Mouse (Mus musculus) ovary, adult 18-20 months (tissue): ENCODE data around the gene Col27a1.

ENCODE experiments used
- DNase-seq: peaks from one replicate; pipeline ENCODE4 v3.0.0; 2022; ENCODE audit warnings: low spot score, mixed read lengths

Col27a1 gene

DNA sequence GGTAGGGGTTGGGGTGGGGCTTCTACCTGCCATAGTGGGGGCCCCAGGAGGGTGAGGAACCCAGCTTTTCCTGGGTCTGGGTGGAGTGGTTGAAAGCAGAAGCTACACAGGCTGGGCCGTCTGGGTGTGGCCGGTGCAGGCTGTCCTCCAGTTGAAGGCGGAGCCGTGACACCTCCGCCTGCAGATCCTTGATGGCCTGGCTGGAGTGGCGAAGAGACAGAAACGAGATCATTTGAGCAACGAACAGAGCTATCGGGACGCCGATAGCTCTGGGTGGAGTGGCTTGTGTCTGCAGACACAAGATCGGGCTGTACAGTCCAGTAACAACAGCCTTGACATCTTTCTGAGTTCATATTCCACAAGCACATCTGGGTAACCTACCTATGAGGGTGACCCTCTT, 160.5 kb downstream of the Col27a1 start:
- DNase-seq = no peak

DNA sequence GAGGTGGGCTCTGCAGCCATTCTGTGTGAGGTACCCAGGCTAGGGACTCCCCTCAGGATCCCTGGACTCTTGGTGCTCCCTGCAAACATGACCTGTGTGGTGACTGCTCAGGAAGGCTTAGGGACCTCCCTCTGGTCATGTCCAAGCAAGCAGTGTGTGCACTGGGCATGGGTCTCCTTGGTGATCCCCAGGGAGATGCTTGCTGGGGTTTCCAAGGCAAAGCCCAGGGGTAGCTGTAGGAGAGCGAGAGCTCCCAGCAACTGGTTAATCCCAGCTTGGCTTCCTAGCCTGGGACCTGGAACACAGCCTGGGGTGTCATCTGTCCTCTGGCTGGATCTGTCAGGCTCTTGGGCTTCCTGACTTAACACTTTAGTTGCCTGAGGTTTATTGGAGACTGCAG, 161.6 kb downstream of the Col27a1 start:
- DNase-seq = no peak

DNA sequence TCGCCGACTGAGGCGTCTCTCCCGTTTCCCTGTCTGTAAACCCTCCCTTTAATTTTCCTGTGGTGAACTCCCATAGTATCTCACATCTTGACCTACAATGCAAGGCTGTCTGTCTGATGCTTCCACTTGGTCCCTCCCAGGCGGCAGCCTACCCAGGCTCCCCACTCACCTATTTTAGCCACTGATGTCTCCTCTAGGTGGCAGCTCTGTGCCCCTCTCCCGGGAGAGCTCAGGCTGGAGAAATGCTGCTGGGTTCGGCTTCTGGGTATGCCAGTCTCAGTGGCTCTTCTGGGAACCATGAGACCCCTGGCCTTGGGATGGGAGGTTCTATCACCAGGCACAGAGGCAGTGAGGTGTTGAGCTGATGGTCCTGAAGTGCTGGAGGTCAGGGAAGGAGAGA, 163.7 kb downstream of the Col27a1 start:
- no peak for DNase-seq

DNA sequence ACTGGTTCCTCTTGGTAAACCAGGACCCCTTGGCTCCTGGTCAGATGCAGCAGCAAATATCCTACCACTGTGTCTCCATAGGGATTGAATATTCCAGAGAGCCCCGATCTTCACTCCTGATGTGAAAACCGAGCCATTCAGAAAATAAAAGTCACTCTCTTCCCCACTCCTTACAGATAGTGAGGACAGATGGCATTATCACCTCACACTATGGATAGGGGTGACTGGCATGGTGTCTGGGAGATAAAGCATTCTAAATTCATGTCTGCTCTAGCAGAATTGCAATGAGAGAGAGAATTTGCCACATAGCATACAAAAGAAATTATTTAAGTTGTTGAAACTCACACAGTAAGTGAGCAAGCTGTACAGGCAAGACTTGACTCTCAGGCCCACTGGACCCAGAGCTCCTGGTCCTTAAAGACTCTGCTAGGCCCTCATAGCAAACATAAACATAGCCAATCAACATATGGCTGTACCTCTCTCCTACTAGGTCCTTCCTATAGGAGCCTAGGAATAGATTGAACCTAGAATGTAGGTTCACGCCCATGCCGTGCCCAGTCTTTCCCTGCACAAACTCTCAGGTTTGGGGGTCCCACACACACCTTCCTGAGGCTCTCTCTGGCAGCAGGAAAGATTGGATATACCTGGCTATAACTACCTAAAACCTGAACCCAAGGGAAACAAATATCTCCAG, 169.0 kb downstream of the Col27a1 start:
- DNase-seq = no peak

DNA sequence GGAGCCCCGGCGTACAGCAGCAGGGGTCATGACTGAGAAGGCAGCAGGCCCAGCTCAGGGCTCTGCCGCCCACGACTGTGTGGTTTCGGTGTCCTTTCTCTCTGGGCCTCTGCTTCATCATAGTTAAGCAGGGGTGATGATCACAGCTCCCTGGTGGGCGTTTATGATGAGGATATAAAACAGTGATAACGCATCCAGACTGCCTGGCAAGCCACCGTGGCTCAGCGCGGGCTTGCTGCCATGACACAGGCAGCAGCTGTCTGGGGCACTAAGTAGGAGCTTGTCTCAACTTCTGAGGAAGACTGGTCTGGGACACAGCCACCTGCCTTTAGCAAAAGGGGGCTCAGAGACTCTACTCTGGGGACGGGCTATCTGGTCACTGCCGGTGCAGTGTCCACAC, 169.7 kb downstream of the Col27a1 start:
- DNase-seq = no peak

DNA sequence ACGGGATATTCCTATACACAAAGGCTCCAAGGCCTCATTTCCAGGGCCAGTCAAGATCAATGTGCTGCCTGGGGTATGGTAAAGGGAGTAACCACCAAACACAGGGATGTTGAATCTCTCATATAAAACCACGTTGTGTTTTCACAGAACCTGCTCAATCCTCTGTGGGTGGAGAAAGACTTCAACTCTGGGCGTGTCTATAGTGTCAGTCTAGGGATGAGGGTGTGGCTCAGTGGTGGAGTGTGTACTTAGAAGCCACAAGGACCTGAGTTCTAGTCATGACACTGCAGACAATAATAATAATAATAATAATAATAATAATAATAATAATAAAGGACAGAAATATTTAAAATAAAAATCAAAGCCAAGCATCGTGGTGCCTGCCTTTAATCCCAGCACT, 170.5 kb downstream of the Col27a1 start:
- no peak for DNase-seq
